Mouse (Mus musculus): Measurements from ENCODE around the gene Gm20388.
"Not testable (repeated sequence)": the region's sequence is repeated elsewhere in the genome, so short reads cannot be mapped to it uniquely, and the experiment has no call there.

Gene Gm20388

GRCm38 (mm10) chr8:123514781-123515539, 3604.3 kb downstream of the Gm20388 start, which contains the start of gene Dbndd1:
Gene Dbndd1 (minus strand): TSS chr8:123515463.
- DNase-seq (ENCODE audit: extremely low read depth, insufficient read length, low spot score), result no peak

- no peak for DNase-seq (ENCODE audit: extremely low read depth, insufficient read length, low spot score)
Observed at GRCm38 (mm10) chr8:123515540-123515897, 3604.9 kb downstream of the Gm20388 start.

- DNase-seq (ENCODE audit: extremely low read depth, insufficient read length, low spot score), result peak; percentile 70
Observed at GRCm38 (mm10) chr8:123516596-123516995, 3606.0 kb downstream of the Gm20388 start.

DNA sequence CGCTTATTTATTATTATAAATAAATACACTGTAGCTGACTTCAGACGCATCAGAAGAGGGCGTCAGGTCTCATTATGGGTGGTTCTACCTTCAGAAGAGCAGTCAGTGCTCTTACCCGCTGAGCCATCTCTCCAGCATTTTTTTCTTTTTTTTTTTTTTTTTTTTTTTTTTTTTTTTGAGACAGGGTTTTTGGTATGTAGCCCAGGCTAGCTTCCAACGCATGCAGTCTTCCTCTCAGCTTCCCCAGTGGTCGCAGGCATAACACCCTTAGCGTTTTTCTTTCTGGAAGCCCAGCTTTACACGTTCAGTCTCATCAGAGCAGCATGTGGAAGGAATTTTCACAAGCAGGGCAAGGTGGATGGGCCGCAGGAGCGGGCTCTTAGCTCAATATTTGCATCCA, 3607.5 kb downstream of the Gm20388 start:
- DNase-seq (ENCODE audit: extremely low read depth, insufficient read length, low spot score), result no peak

- DNase-seq (ENCODE audit: extremely low read depth, insufficient read length, low spot score), result peak; percentile 85
Observed at GRCm38 (mm10) chr8:123518667-123519066, 3608.0 kb downstream of the Gm20388 start, which contains the start of gene Gas8. Gene Gas8 (plus strand): TSS chr8:123518834.

GRCm38 (mm10) chr8:123520048-123520447, 3609.4 kb downstream of the Gm20388 start:
- not testable (repeated sequence) for DNase-seq (ENCODE audit: extremely low read depth, insufficient read length, low spot score)

- no peak for DNase-seq (ENCODE audit: extremely low read depth, insufficient read length, low spot score)
Observed at GRCm38 (mm10) chr8:123527720-123528489, 3617.3 kb downstream of the Gm20388 start.

DNA sequence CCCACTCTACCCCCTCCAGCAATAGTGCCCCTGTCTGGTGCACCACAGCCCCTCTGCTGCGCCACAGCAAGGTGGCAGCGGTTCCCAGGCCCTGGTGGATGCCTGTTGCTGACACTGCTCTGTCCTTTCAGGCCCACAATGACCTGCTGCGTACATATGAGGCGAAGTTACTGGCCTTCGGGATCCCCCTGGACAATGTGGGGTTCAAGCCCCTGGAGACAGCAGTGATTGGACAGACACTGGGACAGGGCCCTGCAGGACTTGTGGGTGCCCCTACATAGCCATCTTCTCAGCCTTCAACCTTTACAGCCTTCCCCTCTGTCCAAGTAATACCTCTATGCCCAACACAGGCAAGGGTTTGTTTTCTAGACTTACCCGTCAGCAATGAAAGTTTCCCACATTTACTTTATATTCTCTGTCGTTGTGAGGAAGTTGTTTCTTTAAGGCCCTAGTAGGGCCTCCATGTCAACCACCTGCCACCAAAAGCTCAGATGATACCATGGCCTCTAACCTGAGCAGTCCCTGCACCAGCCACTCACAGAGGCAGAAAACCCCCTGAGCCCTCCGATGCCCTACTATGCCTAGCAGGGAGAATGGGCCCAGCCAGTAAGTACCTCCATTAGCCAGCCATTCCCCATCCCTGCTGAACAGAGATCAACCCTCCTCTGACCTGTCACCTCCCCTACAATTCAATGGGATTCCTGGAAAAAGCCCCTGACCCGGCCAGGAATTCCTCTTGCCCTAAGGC, 3625.8 kb downstream of the Gm20388 start:
- no peak for DNase-seq (ENCODE audit: extremely low read depth, insufficient read length, low spot score)

DNA sequence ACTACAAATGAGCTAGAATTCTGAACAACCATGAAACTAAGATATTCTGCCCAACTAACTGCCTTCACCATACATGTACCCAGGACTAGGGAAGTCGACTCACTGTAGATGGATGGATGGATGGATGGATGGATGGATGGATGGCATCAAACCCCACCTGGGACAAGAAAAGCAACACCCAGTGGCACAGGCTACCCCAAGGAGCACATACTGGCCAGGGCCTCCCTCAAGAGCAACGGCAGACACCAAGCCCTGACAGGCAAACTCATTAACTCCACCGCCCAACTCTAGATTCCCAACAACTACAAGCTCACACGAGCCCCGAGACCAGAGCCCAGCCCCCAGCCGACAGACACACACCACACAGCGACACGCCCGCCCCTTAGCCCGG, 3626.3 kb downstream of the Gm20388 start:
- DNase-seq (ENCODE audit: extremely low read depth, insufficient read length, low spot score), result no peak

DNA sequence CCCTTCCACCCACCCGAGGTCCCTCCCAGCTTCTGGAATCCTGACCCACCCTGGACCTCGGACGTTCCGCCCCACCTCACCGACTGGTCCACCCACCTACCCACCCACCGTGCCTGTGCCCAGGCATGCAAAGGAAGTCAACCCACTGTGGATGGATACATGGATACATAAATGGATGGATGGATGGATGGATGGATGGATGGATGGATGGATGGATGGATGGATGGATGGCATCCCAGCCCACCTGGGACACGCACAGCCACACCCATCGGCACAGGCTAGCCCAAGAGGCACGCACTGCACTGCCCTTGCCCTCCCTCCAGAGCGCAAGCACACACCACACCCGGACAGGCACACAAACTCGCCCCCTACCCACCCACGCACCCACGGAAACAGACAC, 3627.0 kb downstream of the Gm20388 start:
- DNase-seq (ENCODE audit: extremely low read depth, insufficient read length, low spot score), result not testable (repeated sequence)

- not testable (repeated sequence) for DNase-seq (ENCODE audit: extremely low read depth, insufficient read length, low spot score)
Observed at GRCm38 (mm10) chr8:123564221-123564620, 3653.6 kb downstream of the Gm20388 start.

- DNase-seq (ENCODE audit: extremely low read depth, insufficient read length, low spot score), result not testable (repeated sequence)
Observed at GRCm38 (mm10) chr8:123575386-123575785, 3664.7 kb downstream of the Gm20388 start.

GRCm38 (mm10) chr8:123600666-123601172, 3690.1 kb downstream of the Gm20388 start:
- DNase-seq (ENCODE audit: extremely low read depth, insufficient read length, low spot score), result not testable (repeated sequence)

GRCm38 (mm10) chr8:123601457-123601856, 3690.8 kb downstream of the Gm20388 start:
- not testable (repeated sequence) for DNase-seq (ENCODE audit: extremely low read depth, insufficient read length, low spot score)

DNA sequence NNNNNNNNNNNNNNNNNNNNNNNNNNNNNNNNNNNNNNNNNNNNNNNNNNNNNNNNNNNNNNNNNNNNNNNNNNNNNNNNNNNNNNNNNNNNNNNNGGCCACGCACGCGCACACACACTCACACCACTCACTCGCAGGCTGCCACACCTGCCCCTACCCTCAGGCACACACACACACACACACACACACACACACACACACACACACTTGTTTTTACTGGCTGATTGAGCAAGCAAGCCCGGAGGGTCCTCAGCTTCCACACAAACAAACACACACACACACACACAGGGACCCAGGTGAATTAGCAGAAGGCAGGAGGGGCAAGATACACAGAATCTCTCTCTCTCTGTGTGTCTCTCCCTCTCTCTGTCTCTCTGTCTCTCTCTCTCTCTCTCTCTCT, 3702.0 kb downstream of the Gm20388 start:
- DNase-seq (ENCODE audit: extremely low read depth, insufficient read length, low spot score), result not testable (repeated sequence)

DNA sequence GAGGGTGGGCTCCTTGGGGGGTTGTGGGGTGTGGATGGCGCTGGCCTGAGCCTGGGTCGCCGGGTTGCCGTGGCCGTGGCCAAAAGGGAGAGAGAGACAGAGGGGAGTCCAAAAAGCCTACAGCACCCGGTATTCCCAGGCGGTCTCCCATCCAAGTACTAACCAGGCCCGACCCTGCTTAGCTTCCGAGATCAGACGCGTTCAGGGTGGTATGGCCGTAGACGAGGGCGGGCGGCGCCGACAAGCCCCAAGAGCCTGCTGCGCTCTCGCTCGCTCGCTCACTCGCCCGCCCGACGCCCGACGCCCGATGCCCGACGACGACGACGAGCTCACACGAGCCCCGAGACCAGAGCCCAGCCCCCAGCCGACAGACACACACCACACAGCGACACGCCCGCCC, 3712.9 kb downstream of the Gm20388 start:
- DNase-seq (ENCODE audit: extremely low read depth, insufficient read length, low spot score), result not testable (repeated sequence)

DNA sequence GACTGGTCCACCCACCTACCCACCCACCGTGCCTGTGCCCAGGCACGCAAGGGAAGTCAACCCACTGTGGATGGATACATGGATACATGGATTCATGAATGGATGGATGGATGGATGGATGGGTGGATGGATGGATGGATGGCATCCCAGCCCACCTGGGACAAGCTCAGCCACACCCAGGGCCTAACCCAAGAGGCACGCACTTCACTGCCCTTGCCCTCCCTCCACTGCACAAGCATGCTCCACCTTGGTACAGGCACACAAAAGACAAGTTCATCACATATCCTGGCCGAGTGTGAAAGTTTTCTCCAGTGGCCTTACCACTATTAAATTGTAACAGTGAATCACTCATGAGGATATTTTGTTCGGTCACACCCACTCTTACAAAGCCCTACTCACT, 3713.6 kb downstream of the Gm20388 start:
- no peak for DNase-seq (ENCODE audit: extremely low read depth, insufficient read length, low spot score)

- no peak for DNase-seq (ENCODE audit: extremely low read depth, insufficient read length, low spot score)
Observed at GRCm38 (mm10) chr8:123624702-123625101, 3714.1 kb downstream of the Gm20388 start.

GRCm38 (mm10) chr8:123625717-123626116, 3715.1 kb downstream of the Gm20388 start:
- no peak for DNase-seq (ENCODE audit: extremely low read depth, insufficient read length, low spot score)

- no peak for DNase-seq (ENCODE audit: extremely low read depth, insufficient read length, low spot score)
Observed at GRCm38 (mm10) chr8:123627410-123628147, 3716.9 kb downstream of the Gm20388 start.

Measured in 3134 (cell line).